Comparison of ENCODE assay signal across 25 mouse cellular contexts in genomic region chr5:135053356-135053755, GRCm38 (mm10). TPM values are rescaled to one million over a fixed set of nuclear protein-coding genes. Genes with fewer than 3 reads are reported as not detected.
"Had no signal": no experiment of that assay in that cellular context is flagged by ENCODE, and none has a peak within 500 bp of the region (broad histone marks: within the 10 kb centered on the region; RNA-seq: fewer than 3 reads in every experiment).

No protein-coding gene starts in this region.

- H3K4me1 ChIP-seq: forebrain, embryonic 15.5 days; heart, embryonic 13.5 days; heart, embryonic 15.5 days; hindbrain, embryonic 13.5 days; hindbrain, embryonic 15.5 days; kidney, embryonic 15.5 days; limb, embryonic 12.5 days; liver, embryonic 13.5 days; liver, embryonic 15.5 days had no signal

- H3K27ac ChIP-seq: forebrain, embryonic 15.5 days; heart, adult 2 months; heart, embryonic 13.5 days; heart, embryonic 15.5 days; hindbrain, embryonic 13.5 days; hindbrain, embryonic 15.5 days; hindbrain, postnatal 0 days; kidney, embryonic 15.5 days; kidney, postnatal 0 days; limb, embryonic 12.5 days; liver, embryonic 13.5 days; liver, embryonic 15.5 days had no signal

- H3K4me3 ChIP-seq: forebrain, embryonic 15.5 days; heart, adult 2 months; heart, embryonic 13.5 days; heart, embryonic 15.5 days; hindbrain, embryonic 13.5 days; hindbrain, embryonic 15.5 days; kidney, embryonic 15.5 days; limb, embryonic 12.5 days; liver, embryonic 13.5 days; liver, embryonic 15.5 days had no signal

- DNase-seq: forebrain, postnatal 0 days; gastrocnemius, postnatal 10 days; gastrocnemius, postnatal 36 days; heart, adult 2 months; kidney, adult 11 months; kidney, adult 2 months; kidney, adult 9 months; kidney, postnatal 14 days; kidney, postnatal 36 days; layer of hippocampus, adult 9-11 months; layer of hippocampus, postnatal 36 days; left cerebral cortex, postnatal 4 days; liver; liver, embryonic 13.5 days had no signal

- H3K9me3 ChIP-seq: forebrain, embryonic 15.5 days; heart, embryonic 13.5 days; heart, embryonic 15.5 days; hindbrain, embryonic 13.5 days; hindbrain, embryonic 15.5 days; kidney, embryonic 15.5 days; limb, embryonic 12.5 days; liver, embryonic 13.5 days; liver, embryonic 15.5 days had no signal

- H3K27me3 ChIP-seq: forebrain, embryonic 15.5 days; heart, embryonic 13.5 days; heart, embryonic 15.5 days; hindbrain, embryonic 13.5 days; hindbrain, embryonic 15.5 days; kidney, embryonic 15.5 days; limb, embryonic 12.5 days; liver, embryonic 13.5 days; liver, embryonic 15.5 days had no signal

RNA-seq across cellular contexts. Expression of gene Stx1a, which starts 30.1 kb away (rescaled TPM):
- total RNA-seq: hematopoietic stem cell, adult 5-6 weeks had no signal

RNA-seq across cellular contexts. Expression of gene Mlxipl, which starts 36.3 kb away (rescaled TPM):
- total RNA-seq: hematopoietic stem cell, adult 5-6 weeks had no signal
